Mouse (Mus musculus): Measurements from ENCODE around the gene Metrn. TPM values are rescaled to one million over a fixed set of nuclear protein-coding genes. Genes with fewer than 3 reads are reported as not detected.
"Not testable (repeated sequence)": the region's sequence is repeated elsewhere in the genome, so short reads cannot be mapped to it uniquely, and the experiment has no call there.

The Metrn gene
- total RNA-seq, 2 experiments from 2014 or later = 15.8 to 64.4 TPM

DNA sequence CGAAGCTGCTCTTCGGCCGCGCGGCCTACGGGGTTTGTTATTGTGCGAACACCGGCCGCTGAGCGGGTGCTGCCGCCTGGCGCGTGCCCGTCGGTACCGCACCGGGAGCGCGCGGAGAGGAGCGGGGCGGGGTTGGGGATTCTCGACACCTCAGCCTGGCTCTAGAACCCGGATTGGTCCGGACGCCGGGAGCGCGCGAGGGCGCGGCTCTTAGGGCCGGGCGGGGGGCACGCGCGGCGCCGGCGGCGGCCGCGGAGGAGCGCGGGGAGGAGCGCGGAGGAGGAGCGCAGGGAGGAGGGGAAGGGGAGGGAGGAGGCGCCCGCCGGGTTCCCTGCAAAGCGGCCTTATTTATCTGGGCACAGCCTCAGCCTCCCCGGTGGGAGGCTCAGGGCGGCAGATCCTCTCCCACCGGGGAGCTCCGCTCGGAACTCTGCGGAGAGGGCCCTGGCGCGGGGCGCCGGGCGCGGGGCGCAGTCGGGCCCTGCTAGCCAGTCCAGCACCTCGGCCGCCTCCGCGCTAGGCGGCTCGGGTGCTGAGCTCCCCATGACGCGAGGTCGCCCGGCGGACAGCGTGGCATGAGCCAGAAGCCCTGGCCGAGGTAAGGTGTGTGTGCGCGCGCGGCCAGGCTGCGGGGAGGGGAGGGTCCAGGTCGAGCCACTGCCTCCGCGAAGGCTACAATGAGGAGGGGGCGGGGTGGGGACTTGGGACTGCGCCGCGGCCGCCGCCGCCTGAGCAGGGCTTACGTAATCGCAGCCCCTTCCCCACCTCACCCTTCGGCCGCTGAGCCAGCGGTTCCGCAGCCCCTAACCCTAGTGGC lies 12.1 kb upstream of the Metrn start, which contains the start of gene Fbxl16:
Fbxl16 (plus strand) TSS at position 297 of the 817 bp plus-strand sequence.
- ATAC-seq (replicated peaks; ENCODE audit: poor library complexity, severe bottlenecking) = peak; percentile 16; the same call in 1 of the 2 replicates

DNA sequence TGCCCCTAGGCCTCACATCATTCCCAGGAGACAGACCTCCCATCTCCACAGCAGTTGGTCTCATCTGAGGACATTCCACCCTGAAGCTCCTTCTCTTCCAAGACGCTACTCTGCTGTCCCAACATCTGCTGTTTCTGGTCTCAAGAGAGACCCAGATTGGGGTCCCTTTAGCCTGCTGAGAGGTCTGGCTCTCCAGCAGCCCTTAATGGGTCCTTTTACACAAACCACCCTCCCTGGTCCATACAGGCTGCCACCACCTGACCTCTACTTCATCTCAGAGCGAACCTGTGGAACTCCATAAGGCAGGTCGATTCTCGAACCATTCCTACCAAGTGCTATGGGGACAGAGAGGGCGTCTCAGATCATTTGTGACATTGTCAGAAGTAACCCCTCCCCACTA lies 11.1 kb upstream of the Metrn start:
- no peak for ATAC-seq (replicated peaks; ENCODE audit: poor library complexity, severe bottlenecking)

DNA sequence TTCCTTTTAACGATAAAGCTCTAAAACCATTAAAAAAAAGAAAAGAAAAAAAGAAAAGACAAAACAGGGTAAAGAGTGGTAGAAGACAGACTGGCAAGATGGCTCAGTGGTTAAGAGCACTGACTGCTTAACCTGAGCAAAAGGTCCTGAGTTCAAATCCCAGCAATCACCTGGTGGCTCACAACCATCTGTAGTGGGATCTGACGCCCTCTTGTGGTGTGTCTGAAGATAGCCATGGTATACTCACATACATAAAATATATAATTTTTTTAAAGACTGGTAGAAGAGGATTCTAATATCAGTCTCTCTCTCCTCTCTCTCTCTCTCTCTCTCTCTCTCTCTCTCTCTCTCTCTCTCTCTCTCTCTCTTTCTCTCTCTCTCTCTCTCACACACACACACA lies 10.5 kb upstream of the Metrn start:
- ATAC-seq (replicated peaks; ENCODE audit: poor library complexity, severe bottlenecking) = not testable (repeated sequence)

DNA sequence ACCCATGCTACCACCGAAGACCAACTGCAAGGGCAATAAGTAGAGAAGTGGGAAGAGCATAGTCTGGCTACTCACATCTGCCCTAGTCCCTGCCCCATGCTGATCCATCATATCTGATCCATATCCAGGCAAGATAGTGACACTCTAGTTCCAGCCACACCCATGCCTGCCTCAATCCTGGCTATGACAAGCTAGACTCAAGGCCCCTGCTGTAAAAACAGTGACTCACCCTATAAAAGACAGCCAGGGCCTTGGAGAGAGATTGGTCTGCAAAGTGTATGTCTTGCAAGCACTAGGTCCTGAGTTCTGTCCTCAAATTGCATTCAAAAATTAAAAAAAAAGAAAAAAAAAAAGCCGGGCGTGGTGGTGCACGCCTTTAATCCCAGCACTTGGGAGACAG lies 9.6 kb upstream of the Metrn start:
- no peak for ATAC-seq (replicated peaks; ENCODE audit: poor library complexity, severe bottlenecking)

DNA sequence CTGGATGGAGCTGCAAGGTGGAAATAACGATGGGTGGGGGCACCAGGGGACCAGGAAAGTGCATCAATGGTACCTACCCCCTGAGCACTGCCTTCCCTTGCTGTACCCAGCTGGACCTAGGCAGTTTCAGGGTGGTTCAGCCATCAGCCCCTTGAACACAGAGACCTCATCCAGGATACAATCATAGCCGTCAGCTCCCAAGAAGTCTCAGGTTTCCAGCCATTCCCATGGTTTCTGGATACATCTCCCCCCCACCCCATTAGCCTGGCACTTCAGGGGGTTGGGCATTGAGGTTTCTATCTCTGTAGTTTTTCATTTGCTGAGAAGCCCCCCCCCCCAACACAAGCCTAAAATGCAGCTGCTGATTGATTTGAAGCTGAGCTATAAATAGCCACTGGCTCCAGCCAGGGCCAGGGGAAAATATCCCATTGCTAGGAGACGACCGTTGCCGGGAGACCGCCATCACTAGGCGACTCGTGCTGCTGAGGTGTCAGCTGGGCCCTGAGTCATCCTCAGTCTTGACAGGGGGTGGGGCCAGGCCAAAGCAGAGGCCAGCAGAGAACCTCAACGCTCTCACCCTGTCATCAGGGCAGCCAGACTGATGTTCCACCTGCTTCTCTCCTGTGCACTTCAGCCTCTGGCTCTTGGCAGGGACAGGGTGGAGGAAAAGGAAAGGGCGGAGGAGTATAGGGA lies 6.0 kb upstream of the Metrn start:
- peak; percentile 31; the same call in 1 of the 2 replicates for ATAC-seq (replicated peaks; ENCODE audit: poor library complexity, severe bottlenecking)

DNA sequence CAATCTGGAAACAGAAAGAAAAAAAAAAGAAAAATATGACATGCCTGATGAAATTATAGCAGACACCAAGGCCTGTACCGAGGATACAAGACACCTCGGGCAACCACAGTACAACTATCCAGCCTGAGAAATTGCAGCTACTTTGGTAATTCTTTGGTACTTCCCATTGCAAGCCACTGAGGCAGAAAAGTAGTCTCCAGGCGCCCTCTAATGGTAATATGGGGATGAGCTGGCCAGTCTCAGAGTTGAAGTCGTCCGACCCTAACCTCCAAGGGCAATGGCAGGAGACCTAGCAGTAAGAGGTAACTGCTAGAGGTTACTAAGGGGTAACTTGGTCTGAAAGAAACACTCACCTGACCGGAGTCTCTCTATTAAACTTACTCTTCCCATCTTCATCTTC lies 4.1 kb upstream of the Metrn start:
- ATAC-seq (replicated peaks; ENCODE audit: poor library complexity, severe bottlenecking) = peak; percentile 62

DNA sequence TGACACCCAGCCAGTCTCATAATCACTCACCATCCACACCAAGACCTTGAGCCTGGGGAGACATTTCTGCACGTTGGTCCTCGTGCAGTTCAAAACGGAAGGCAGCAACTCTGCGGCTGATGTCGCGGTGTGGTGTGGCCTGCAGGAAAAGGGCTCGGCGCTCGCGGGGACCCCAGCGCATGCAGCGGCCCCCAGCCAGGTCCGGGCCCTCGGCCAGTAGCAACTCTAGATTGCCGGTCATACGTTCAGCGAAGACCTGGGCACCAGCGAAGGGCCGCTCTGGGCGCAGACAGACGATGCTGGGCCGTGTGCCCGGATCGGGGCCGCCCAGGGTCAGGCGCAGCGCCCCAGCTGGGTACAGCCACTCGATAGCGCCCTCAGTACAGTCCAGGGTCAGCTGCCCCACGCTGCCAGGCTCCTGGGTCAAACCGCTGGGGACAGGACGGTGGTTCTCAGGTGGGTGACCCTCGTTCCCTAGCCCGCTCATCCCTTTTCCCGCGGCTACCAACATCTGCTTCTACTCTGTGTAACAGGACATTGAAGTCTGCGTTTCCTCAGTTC lies 645 bp downstream of the Metrn start:
- no peak for ATAC-seq (replicated peaks; ENCODE audit: poor library complexity, severe bottlenecking)

DNA sequence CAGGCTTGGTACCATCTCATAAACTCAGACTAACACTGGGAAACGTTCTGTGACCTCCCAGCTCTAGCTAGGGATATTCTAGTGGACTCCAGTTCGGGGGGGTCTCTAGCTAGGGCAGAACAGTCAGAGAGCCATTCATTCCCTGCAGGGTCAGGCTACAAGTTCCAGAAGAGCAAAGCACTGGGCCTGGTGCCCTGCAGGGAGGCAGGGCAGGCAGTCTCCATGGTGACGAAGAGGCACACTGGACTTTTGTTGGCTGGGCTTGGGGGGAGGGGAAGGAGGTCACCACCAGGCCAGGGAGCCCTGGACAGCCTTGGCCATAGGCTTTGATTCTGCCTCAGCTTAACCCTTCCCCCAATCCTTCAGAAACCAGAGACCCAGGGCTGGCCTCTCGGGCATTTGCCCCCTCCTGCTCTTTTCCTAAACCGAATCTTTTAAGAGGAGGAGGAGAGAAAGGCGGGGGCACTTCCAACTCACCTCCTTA lies 1.3 kb downstream of the Metrn start, which contains the start of gene AC134908.4:
AC134908.4 (minus strand) TSS at position 51 of the 484 bp plus-strand sequence.
- no peak for ATAC-seq (replicated peaks; ENCODE audit: poor library complexity, severe bottlenecking)

DNA sequence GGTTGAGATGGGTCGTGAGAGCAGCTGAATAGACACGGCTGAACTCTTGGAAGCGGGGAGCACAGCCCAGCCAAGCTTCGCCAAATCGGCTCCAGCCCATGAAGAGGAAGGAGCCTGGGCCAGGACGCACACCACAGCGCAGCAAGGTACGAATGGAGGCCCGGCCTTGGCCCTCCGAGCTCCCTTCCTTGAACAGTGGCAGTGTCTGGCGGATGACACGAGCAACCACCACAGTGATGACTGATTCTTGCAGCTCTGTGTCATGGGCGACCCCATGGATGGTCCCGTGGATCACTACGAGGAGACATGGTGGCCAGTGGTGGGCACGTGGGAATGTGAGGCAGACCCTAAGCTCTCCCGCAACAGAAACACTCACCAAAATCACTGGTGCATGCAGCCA lies 1.9 kb downstream of the Metrn start:
- no peak for ATAC-seq (replicated peaks; ENCODE audit: poor library complexity, severe bottlenecking)

DNA sequence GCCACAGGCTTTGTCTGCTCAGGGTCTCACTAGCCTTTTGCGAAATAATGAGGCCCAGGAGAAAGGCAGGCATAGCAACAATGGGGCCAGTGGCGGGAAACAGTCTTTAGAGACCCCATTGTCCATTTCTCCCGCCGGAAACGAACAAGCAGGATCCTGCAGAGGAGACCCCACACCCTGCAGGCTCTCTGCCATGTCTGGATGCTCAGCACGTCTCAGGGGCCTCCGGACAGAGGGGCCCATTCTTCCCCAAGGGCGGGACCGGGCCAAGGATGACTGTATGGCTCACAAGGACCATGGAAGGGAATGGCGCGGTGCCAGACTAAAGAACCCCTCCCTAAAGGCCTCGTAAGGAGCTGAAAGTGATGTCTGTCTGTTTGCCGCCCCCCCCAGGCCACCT lies 2.7 kb downstream of the Metrn start:
- ATAC-seq (replicated peaks; ENCODE audit: poor library complexity, severe bottlenecking) = no peak

DNA sequence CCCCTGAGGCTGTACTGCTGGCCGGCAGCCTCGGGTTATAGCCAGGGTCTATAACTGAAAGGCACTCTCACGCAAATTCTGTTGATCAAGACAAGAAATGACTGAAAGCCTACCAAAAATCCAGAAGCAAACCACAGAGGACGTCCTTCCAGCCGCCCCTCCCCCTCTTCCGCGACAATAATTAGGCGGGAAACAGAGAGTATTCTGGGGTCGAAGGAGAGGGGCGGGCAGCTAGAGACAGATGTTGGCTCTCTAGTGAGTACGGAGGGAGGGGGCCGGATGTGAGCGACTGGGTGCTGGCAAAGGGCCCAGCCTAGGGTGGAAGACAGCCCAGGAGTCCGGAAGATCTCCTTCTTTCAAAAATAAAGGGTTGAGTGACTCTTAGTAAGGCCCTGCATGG lies 4.3 kb downstream of the Metrn start, which contains the start of gene Fam173a:
Fam173a (minus strand) TSS at position 287 of the 400 bp plus-strand sequence.
- ATAC-seq (replicated peaks; ENCODE audit: poor library complexity, severe bottlenecking) = peak; percentile 44

DNA sequence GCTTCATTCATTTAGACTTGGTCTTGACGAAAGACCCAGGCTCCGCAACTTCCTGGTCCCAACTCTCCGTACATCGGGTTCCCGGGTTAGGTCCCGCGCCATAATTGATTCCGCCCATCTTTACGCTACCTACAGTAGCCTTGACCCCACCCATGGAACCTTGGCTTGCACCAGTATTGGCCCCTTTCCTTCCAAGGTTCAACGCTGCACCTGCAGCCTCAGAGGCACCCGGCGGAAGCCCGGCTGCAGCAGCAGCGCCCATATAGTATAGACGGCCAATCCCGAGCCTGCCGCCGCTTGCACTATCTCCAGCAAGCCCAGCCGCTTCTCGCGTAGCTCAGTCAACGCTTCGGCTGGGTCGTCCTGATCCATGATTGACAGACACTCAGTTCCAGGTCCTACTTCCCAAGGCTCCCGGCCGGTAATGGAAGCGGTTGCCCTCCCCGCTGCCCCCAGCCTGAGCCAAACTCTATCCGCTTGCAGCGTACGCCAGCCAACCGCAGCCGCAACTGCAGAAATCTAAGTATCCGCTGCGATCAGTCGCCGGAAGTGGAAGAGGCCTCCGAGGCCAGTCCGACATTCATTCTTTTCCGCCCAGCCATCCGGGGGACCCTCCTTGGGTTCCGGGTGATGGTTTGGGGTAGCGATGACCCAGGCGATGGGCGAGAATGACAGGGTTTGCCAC lies 5.0 kb downstream of the Metrn start:
- peak; percentile 63 for ATAC-seq (replicated peaks; ENCODE audit: poor library complexity, severe bottlenecking)

DNA sequence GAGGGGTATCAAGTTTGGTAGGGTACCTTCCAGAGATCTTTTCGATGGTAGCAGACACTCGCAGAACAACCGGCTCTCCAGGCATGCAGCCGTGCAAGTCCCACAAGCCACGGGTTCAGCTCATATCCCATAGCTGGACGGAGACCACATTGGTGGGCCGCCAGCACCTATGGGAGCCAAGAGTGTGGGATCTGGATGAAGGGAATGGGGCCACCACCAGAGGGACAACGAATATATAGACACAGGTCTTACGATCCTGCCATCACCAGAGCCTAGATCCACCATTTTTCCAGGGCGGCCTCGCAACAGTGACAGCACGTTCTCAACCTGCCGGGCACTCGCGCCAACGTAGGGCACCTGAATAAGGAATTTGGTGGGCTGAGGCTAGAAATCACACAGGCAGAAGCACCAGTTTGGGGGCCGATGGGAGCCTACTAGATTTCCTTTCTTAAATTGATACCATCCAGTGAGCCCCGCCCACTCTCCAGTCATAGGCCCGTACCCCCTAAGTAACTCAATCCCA lies 5.6 kb downstream of the Metrn start:
- ATAC-seq (replicated peaks; ENCODE audit: poor library complexity, severe bottlenecking) = no peak

DNA sequence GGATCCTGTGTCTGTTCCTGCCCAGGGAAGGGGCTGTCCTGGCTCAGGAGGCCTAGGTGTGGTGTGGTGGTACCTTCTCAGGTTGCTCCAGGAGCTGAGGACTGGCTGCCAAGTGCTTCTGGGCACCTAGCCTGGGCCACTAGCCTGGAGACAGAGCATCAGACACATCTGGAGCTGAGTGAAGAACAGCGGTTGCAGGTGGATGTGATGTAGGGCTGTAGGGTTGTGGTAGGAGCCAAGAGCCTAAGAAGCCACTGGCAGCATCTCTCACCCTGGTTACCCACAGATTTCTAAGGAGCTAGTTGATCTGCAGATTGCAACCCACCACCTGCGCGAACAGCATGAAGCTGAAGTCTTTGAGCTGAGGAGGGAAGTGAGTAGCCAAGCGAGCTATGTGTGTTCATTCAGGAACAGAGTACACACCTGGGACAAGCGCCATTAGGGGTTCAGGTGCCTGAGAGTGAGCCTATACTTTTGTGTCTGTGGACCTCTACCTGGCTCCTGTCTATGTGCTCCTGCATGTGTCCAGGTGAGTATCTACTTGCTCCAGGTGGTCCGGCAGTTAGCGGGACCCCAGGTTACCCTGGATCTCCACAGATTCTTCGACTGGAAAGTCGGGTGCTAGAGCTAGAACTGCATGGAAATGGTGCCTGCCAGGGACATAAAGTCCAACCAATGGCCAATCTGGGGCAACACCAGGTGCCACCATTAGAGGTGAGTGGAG lies 10.0 kb downstream of the Metrn start:
- no peak for ATAC-seq (replicated peaks; ENCODE audit: poor library complexity, severe bottlenecking)

DNA sequence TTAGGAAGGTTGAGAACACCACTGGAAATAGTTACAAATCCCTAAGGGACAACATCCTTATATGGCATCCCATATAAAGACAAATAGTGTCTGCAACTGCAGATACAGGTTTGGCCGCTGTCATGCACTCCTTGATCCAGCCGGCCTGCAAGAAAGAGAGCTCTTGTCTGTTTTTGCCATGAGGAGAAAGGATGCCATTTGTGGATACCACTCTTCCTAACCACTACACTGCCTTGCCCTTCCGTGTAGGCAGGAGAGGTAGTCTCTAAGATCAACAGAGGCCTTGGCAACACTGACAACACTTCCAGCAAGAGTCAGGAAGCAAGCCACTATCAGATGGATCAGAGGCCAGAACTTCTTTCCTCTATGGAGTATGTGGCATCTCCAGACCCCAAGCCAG lies 10.7 kb downstream of the Metrn start, which contains the start of gene Ccdc78:
Ccdc78 (plus strand) TSS at position 301 of the 400 bp plus-strand sequence.
- ATAC-seq (replicated peaks; ENCODE audit: poor library complexity, severe bottlenecking) = no peak

DNA sequence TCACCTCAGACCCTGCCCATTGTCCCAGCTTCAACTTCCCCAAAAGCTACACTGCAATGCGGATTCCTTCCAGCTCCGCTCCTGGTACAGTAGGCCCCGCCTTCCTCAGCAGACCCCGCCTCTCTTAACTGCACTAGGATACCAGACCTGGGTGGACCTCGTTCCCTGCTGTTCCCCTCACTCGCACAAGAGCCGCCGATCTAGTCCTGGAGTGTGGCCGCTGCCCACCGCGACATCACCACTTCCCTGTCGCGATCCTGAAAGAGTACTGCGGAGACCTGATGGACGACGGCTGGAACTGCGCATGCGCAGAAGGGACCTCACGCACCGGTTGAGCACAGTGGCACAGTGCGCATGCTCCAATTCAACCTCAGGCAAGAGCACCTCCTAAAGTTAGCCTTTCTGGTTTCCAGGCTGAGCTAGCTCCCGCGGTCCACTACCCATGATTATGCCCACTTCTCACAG lies 11.6 kb downstream of the Metrn start, which contains the start of gene Haghl:
Haghl (minus strand) TSS at position 393 of the 465 bp plus-strand sequence.
- peak; percentile 87 for ATAC-seq (replicated peaks; ENCODE audit: poor library complexity, severe bottlenecking)

DNA sequence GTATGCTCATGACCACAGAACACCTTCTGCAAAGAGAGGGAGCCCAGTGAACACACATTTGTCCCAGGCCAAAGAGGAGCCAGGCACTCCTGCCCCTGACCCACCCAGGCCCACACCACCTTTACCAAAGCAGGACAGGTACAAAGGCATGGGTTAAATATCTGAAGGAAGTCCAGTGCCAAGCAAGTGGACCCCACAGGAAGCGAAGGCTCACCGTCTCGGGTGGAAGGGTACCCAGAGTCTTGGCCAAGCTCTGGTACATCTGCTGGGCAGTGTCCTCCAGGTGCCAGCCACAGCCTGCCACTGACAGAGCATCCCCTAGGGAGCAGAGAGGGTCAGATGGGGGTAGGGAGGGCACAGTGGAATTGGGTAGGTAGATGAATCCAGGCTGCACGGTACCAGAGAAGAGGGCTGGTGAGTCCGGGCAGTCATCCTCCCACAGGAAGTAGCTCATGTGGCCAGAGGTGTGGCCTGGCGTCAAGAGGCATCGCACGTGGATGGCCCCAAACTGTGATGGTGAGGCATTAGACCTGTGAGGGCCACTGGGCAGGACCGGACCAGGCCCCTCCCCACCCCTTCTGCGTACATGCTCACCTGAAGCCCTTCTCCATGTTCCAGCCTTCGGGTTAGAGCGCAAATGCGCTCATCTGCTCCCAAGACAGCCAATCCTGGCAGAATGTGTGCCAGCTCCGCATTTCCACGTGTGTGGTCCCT lies 12.9 kb downstream of the Metrn start:
- no peak for ATAC-seq (replicated peaks; ENCODE audit: poor library complexity, severe bottlenecking)

DNA sequence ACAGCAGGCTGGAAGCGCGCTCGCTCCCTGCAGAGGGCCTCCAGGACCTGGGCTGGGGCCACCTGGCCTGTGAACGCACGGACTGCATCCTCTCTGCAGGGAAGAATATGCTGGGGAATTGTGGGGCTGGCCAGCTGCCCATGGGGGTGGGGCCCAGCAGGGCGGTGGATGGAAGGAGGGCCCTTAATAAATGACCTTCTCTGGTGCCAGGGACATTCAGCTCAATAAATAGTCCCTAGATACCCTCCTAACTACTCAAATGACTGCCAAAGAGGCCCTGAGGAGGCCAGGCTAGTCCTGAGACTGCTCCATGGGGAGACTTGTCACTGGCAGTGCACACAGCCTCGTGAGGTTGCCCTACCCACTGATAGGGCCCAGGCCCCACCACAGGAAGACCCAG lies 13.8 kb downstream of the Metrn start:
- no peak for ATAC-seq (replicated peaks; ENCODE audit: poor library complexity, severe bottlenecking)

DNA sequence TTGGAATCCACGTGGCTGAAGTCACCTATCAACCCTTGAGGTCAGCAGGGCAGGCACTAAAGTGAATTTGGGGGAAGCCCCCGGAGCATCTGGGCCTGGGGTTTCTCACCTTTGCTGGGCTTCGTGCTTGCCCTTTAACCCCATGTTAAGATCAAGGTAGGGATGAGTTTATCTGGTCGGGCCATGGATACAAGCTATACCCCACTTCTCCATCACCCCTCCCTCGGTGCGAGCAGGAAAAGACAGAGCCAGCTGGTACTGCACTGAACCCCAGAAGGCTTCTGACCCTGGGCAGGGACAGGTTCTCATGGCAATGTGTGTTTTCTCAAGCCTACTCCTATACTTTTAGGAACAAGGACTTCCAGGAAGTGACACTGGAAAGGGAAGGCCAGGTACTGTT lies 15.6 kb downstream of the Metrn start:
- no peak for ATAC-seq (replicated peaks; ENCODE audit: poor library complexity, severe bottlenecking)

Measured in granulocyte monocyte progenitor cell, adult 5-6 weeks (primary cell).